Mouse (Mus musculus) erythroblast, embryonic 14.5 days (primary cell): ENCODE results near the gene Eme1.
"Not testable (repeated sequence)": the region's sequence is repeated elsewhere in the genome, so short reads cannot be mapped to it uniquely, and the experiment has no call there.

Experiments used
- GATA1 ChIP-seq: IDR thresholded peaks from 2 replicates; pipeline ENCODE4 v1.6.1; 2012; ENCODE audit warnings: low read length, inconsistent platforms, mixed read lengths
- TAL1 ChIP-seq: IDR thresholded peaks from 3 replicates; pipeline ENCODE4 v1.6.1; 2012; ENCODE audit warnings: low read length, inconsistent platforms, mixed read lengths

DNA sequence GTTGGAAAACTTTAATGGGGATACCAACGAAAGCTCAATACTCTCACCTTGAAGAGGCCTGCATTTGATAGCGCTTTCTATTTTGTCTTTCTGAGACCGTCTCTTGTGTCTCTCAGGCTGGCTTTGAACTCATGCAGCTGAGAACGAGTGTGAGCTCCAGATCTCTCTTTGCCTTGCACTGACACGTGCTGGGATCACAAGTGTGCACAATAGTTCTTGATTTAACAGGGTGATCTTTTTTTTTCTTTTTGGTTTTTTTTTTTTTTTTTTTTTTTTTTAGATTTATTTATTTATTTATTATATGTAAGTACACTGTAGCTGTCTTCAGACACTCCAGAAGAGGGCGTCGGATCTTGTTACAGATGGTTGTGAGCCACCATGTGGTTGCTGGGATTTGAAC, 2.5 kb downstream of the Eme1 start:
- not testable (repeated sequence) for TF ChIP-seq GATA1, TAL1
